Mouse (Mus musculus) forebrain, embryonic 10.5 days (tissue): ENCODE results near the gene Cers1. TPM values are rescaled to one million over a fixed set of nuclear protein-coding genes. Genes with fewer than 3 reads are reported as not detected.

Experiments used
- polyA plus RNA-seq: library from polyadenylated mRNA; unstranded; fragments of >200 nt; fragmentation: Nextera tagmentation; extraction: Ambion mirVana; gene quantifications from 2 replicates; pipeline ENCODE4 v1.2.1, GENCODE M21; 2016

Cers1 gene
- polyA plus RNA-seq, 1 experiment from 2014 or later: 4.5 TPM

Other genes with a start within 250 kb of the Cers1 start
- gene Tm6sf2, start 242.9 kb upstream of the Cers1 start, polyA plus RNA-seq: 0.35 and 0.68 TPM in 2 replicates
- gene Hapln4, start 232.3 kb upstream of the Cers1 start, polyA plus RNA-seq: 0.05 and 0.12 TPM in 2 replicates
- gene Ncan, start 194.9 kb upstream of the Cers1 start, polyA plus RNA-seq: 10.5 and 13.5 TPM in 2 replicates
- 35.7 and 37.9 TPM in 2 replicates for gene Nr2c2ap, start 184.4 kb upstream of the Cers1 start, polyA plus RNA-seq
- 17.1 and 19.2 TPM in 2 replicates for gene Rfxank, start 176.6 kb upstream of the Cers1 start, polyA plus RNA-seq
- 38.5 and 41.6 TPM in 2 replicates for gene Borcs8, start 176.3 kb upstream of the Cers1 start, polyA plus RNA-seq
- 0.71 and 0.74 TPM in 2 replicates for gene Mef2b, start 176.1 kb upstream of the Cers1 start, polyA plus RNA-seq
- gene Tmem161a, start 143.4 kb upstream of the Cers1 start, polyA plus RNA-seq: 68.8 and 70.2 TPM in 2 replicates
- 2.2 and 2.6 TPM in 2 replicates for gene Slc25a42, start 103.5 kb upstream of the Cers1 start, polyA plus RNA-seq
- 55.7 and 56.7 TPM in 2 replicates for gene Sugp2, start 81.5 kb upstream of the Cers1 start, polyA plus RNA-seq
- gene Armc6, start 81.3 kb upstream of the Cers1 start, polyA plus RNA-seq: 29.4 and 32.7 TPM in 2 replicates
- gene Homer3, start 32.9 kb upstream of the Cers1 start, polyA plus RNA-seq: 115 and 120 TPM in 2 replicates
- 54.9 and 57.2 TPM in 2 replicates for gene Ddx49, start 13.3 kb upstream of the Cers1 start, polyA plus RNA-seq
- 286 and 300 TPM in 2 replicates for gene Cope, start 13.3 kb upstream of the Cers1 start, polyA plus RNA-seq
- gene Gdf1, start 14.0 kb downstream of the Cers1 start, polyA plus RNA-seq: 3.7 and 4.6 TPM in 2 replicates
- gene Upf1, start 37.5 kb downstream of the Cers1 start, polyA plus RNA-seq: 14.5 and 16.3 TPM in 2 replicates
- gene Comp, start 57.8 kb downstream of the Cers1 start, polyA plus RNA-seq: 0.19 and 0.38 TPM in 2 replicates
- gene Crtc1, start 123.8 kb downstream of the Cers1 start, polyA plus RNA-seq: 14.8 and 16.4 TPM in 2 replicates
- 19.9 and 20.2 TPM in 2 replicates for gene Klhl26, start 161.2 kb downstream of the Cers1 start, polyA plus RNA-seq
- gene Tmem59l, start 171.6 kb downstream of the Cers1 start, polyA plus RNA-seq: 16.7 and 19.5 TPM in 2 replicates
- 34.1 and 48.4 TPM in 2 replicates for gene Crlf1, start 177.4 kb downstream of the Cers1 start, polyA plus RNA-seq
- 126 and 136 TPM in 2 replicates for gene Rex1bd, start 191.0 kb downstream of the Cers1 start, polyA plus RNA-seq
- gene Uba52, start 195.0 kb downstream of the Cers1 start, polyA plus RNA-seq: 879 and 899 TPM in 2 replicates
- 295 and 303 TPM in 2 replicates for gene Fkbp8, start 211.9 kb downstream of the Cers1 start, polyA plus RNA-seq
- 52.6 and 57.2 TPM in 2 replicates for gene Kxd1, start 212.2 kb downstream of the Cers1 start, polyA plus RNA-seq
- gene Ell, start 223.7 kb downstream of the Cers1 start, polyA plus RNA-seq: 20.8 and 22.7 TPM in 2 replicates